Mouse (Mus musculus) frontal cortex, postnatal 36 days (tissue): ENCODE data around the gene Pex1.
"Not testable (repeated sequence)": the region's sequence is repeated elsewhere in the genome, so short reads cannot be mapped to it uniquely, and the experiment has no call there.

Source experiments
- DNase-seq, 2 experiments: peaks; one replicate each; pipeline ENCODE4 v3.0.0; 2022; ENCODE audit warnings: low spot score in 2 of 2

Gene Pex1

GRCm38 (mm10) chr5:3595693-3596398 lies at the start of gene Pex1:
Pex1 (plus strand) TSS chr5:3596066.
- DNase-seq = peak; percentile 95 to 97

- no peak for DNase-seq
Observed at GRCm38 (mm10) chr5:3546226-3546625, 49.6 kb upstream of the Pex1 start.

- DNase-seq = no peak
Observed at GRCm38 (mm10) chr5:3551481-3551880, 44.4 kb upstream of the Pex1 start.

GRCm38 (mm10) chr5:3554198-3554597 lies 41.7 kb upstream of the Pex1 start:
- no peak for DNase-seq

GRCm38 (mm10) chr5:3571266-3571665 lies 24.6 kb upstream of the Pex1 start, which contains the start of gene 1700109H08Rik:
1700109H08Rik (plus strand) TSS chr5:3571566.
- no peak for DNase-seq

- DNase-seq = no peak
Observed at GRCm38 (mm10) chr5:3574825-3575224, 21.0 kb upstream of the Pex1 start.

- no peak for DNase-seq
Observed at GRCm38 (mm10) chr5:3577939-3578338, 17.9 kb upstream of the Pex1 start.

- DNase-seq = no peak
Observed at GRCm38 (mm10) chr5:3579066-3579465, 16.8 kb upstream of the Pex1 start.

- DNase-seq = peak; percentile 81 to 87
Observed at GRCm38 (mm10) chr5:3596399-3596766, 517 bp downstream of the Pex1 start, which contains the start of gene Rbm48. Rbm48 (minus strand) TSS chr5:3596585.

- no peak for DNase-seq
Observed at GRCm38 (mm10) chr5:3597171-3597570, 1.3 kb downstream of the Pex1 start.

GRCm38 (mm10) chr5:3598766-3599165 lies 2.9 kb downstream of the Pex1 start:
- no peak for DNase-seq

GRCm38 (mm10) chr5:3600298-3600697 lies 4.4 kb downstream of the Pex1 start:
- DNase-seq = no peak

- DNase-seq = no peak
Observed at GRCm38 (mm10) chr5:3600790-3601189, 4.9 kb downstream of the Pex1 start.

- DNase-seq = no peak
Observed at GRCm38 (mm10) chr5:3607114-3607513, 11.2 kb downstream of the Pex1 start.

- DNase-seq = no peak
Observed at GRCm38 (mm10) chr5:3609241-3609640, 13.4 kb downstream of the Pex1 start.

- DNase-seq = not testable (repeated sequence)
Observed at GRCm38 (mm10) chr5:3611835-3612234, 16.0 kb downstream of the Pex1 start.

GRCm38 (mm10) chr5:3620486-3620885 lies 24.6 kb downstream of the Pex1 start:
- DNase-seq = no peak

GRCm38 (mm10) chr5:3630055-3630454 lies 34.2 kb downstream of the Pex1 start:
- DNase-seq = no peak

- no peak for DNase-seq
Observed at GRCm38 (mm10) chr5:3631512-3632271, 35.8 kb downstream of the Pex1 start.

- DNase-seq = no peak
Observed at GRCm38 (mm10) chr5:3632285-3632684, 36.4 kb downstream of the Pex1 start.

GRCm38 (mm10) chr5:3633315-3633714 lies 37.4 kb downstream of the Pex1 start:
- DNase-seq = no peak

- no peak for DNase-seq
Observed at GRCm38 (mm10) chr5:3633951-3634350, 38.1 kb downstream of the Pex1 start.

GRCm38 (mm10) chr5:3635286-3635685 lies 39.4 kb downstream of the Pex1 start:
- no peak for DNase-seq
